Mouse (Mus musculus): ENCODE data around the gene Adamtsl5.

DNA sequence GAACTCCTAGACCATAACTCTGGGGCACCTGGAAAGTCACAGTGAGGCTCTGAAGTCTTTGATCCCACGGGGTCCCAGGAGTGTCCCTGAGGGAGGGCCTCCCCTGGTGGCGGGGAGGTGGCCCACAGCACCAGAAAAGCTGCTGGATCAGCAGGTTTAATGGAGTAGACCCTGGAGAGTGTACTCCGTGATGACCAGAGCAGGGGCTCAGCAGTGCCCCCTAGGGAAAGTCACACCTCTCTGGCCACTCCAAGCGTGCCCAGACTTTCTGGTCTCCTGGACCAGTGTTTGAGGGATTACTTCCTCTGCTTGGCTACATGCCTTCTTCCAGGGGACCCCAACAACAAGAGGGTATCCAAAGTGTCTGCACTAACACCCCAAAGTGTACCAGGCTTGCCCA lies 35.2 kb upstream of the Adamtsl5 start:
- TF ChIP-seq CTCF (IDR thresholded peaks at IDR 0.05; ENCODE audit: borderline replicate concordance, insufficient read depth, low read depth, low read length), result peak; percentile 54
- TF ChIP-seq POLR2A (IDR thresholded peaks at IDR 0.05; ENCODE audit: borderline replicate concordance, insufficient read depth, low read length), result no peak
